Mouse (Mus musculus) layer of hippocampus, adult 9-10 months (tissue): ENCODE results near the gene Atp4a.
A peak's percentile ranks its signal among the peaks of the same experiment; 100 is the strongest.

Source experiments
- DNase-seq: peaks from one replicate; pipeline ENCODE4 v3.0.0; 2022; ENCODE audit warnings: low spot score

Gene Atp4a

GRCm38 (mm10) chr7:30711942-30712341 is at the start of gene Atp4a:
TSS of gene Atp4a (plus strand) at chr7:30712209.
- no peak for DNase-seq

DNA sequence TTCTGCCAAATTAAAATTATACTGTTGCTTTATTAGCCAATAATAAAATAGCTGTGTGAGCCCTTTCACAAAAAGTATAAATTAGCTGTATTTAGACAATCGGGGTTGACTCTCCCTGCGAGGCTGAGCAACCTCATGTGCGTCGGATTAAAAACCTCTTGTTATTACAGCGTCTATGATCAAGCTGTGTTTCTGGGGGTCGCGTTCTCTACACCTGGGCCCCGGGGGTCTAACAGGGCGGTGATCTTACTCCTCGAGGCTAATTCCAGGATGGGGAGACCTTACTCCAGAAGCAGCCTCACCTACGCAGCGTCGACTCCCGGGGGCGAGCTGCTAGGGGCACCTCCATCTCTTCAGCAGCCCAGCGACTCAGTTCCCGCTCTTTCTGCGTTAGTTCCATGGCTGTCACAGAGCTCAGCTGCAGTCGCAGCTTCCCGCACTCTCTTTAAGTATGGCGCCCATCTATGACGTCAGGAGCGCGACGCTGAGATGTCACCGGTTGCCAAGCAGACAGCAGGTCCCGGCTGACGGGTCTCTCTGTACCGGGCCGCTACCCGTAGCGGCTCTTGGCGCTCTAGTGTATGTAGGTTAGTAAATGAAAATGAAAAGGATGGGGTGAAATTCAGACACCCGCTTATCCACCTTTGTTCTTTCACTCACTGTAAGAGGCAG is 47.3 kb upstream of the Atp4a start, which contains the start of gene Haus5:
TSS of gene Haus5 (minus strand) at position 466 of the 672 bp plus-strand sequence.
- DNase-seq, result peak; percentile 91

DNA sequence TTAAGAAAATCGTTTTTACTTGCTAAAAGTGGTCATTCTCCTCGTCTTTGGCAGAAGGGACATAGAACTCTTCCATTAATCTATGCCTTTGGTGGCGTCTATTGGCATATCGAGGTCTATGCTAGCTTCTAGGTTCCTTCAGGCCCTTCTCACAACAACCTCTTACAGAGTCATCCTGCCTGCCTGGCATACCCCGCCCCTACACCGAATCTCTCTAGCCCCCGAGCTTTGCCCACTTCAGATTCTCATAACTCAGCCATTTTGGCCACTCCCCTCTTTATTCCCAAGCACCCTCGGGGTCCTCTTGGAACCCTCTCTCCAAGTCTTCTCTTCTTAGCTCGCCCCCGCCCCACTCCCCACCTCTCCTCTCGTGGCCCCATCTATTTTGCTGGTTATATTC is 46.7 kb upstream of the Atp4a start:
- no peak for DNase-seq

- DNase-seq, result no peak
Measured at GRCm38 (mm10) chr7:30669229-30669628, 42.8 kb upstream of the Atp4a start.

DNA sequence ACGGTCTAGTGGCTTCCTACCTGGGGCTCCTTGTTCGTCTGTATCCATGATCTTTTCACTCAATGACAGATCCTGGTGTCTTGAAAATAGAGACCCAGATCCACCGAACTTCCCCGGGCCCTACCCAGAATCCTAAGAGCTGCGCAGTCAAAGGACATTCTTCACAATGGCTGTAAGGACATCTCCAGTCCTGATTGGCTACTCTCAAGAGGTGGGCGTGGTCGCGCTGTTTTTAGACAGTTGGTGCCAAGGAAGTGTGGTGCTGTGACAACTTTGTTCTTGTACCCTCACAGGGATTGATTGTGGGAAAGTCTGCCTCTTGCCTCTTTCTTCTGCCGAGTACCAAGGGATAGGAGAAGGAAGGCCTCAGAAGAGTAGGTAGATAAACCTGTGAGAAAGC is 40.5 kb upstream of the Atp4a start, which contains the start of gene Pmis2:
TSS of gene Pmis2 (minus strand) at position 126 of the 400 bp plus-strand sequence.
- no peak for DNase-seq

DNA sequence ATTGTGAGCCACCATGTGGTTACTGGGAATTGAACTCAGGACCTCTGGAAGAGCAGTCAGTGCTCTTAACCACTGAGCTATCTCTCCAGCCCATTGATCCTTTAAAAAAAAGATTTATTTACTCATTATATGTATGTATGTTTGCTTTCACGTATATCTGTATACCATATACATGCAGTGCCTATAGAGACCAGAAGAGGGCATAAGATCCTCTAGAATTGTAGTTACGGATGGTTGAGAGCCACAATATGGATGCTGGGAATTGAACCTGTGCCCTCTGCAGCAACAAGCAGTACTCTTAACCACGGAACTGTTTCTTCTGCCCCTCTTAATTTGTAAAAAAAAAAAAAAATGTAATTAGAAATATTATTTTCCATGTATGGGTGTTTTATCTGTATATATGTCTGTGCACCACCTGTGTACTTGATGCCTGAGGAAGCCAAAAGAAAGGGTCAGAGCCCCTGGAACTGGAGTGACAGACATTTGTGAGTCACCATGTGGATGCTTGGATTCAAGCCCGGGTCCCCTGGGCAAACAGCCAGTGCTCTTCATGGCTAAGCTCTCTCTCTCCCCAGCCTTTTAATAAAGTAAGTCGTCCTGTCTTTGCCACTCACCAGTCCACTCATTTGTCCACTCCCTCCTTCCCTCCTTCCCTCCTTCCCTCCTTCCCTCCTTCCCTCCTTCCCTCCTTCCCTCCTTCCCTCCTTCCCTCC is 33.6 kb upstream of the Atp4a start:
- no peak for DNase-seq

DNA sequence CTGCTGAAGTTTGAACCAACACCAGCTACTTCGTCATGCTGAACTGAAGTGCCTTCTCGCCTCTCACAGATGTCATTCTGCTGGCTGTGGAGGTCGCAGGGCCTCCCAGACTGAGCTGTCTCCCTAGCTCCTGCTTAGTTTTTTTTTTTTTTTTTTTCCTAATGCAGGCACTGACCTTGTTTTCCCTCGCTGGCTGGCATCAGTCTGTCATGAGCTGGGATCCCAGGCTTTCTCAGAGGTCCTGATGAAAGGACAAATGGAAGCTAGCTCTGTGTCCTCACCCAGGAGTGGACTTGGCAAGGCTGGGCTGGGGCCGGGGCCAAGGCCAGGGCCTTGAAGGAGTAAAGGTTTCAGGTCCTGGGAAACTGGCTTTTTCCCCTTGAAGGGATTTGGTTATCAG is 30.1 kb upstream of the Atp4a start:
- no peak for DNase-seq

- DNase-seq, result no peak
Measured at GRCm38 (mm10) chr7:30683425-30683824, 28.6 kb upstream of the Atp4a start.

DNA sequence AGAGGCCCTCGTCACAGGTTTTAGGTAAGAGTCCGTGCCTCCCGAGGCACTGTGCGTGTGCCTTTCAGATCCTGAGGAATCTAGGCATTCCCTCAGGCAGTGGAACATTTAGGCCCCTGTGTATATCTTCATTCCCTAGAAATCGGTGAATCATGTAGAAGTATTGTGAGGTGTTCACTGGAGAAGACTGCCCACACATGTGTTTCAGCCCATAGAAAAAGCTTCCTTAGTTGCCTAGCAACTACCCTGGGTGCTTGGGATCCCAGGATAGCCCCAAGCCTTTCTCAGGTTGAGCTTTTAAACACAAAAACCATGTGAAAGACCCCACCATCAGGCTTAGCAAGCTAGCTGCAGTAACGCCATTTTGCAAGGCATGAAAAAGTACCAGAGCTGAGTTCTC is 23.7 kb upstream of the Atp4a start:
- DNase-seq, result no peak

GRCm38 (mm10) chr7:30698101-30698500 is 13.9 kb upstream of the Atp4a start:
- no peak for DNase-seq

- DNase-seq, result no peak
Measured at GRCm38 (mm10) chr7:30698589-30698988, 13.4 kb upstream of the Atp4a start, which contains the start of gene 2200002J24Rik. TSS of gene 2200002J24Rik (plus strand) at chr7:30698926.

DNA sequence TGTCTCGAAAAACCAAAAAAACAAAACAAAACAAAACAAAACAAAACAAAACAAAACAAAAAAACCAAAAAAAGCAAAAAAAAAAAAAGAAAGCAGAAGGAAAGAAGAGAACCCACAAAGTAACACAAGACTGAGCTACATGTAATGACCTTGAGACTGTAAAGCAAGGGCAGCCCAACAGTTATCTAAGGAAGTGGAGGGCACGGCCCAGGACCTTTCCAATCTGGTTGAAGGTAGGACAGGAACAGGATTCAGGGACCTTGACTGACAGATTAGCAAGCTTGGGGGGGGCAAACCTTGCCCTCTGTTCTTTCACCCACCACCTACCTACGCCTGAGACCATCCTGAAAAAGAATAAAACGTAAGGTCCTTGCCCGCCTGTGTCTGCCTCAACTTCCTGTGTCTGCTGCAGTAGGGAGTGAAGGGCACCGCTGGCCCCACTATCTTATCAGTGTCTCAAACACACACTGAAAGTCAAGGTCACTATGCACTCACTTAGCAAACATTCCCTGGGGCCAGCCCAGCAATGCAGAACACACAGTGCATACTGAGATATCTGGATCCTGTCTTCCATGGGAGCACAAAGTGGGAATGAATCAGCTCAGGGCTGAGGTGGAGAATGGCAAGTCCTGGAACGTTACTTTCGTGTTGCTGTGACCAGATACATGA is 5.7 kb upstream of the Atp4a start:
- DNase-seq, result no peak

DNA sequence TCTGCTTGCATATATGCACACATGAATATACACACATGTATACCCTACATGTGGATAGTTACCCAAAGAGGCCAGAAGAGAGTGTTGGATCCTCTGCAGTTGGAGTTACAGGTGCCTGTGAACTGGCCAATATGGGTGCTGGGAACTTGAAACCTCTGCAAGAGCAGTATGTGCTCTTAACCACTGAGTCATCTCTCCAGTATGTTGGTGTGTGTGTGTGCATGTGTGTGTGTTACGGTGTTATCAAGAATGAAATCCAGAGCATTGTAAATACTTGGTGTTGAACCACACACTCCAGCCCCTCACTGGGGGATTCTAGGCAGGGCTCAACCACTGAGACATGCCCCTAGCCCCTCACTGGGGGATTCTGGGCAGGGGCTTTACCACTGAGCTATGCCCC is 4.6 kb upstream of the Atp4a start:
- DNase-seq, result no peak

DNA sequence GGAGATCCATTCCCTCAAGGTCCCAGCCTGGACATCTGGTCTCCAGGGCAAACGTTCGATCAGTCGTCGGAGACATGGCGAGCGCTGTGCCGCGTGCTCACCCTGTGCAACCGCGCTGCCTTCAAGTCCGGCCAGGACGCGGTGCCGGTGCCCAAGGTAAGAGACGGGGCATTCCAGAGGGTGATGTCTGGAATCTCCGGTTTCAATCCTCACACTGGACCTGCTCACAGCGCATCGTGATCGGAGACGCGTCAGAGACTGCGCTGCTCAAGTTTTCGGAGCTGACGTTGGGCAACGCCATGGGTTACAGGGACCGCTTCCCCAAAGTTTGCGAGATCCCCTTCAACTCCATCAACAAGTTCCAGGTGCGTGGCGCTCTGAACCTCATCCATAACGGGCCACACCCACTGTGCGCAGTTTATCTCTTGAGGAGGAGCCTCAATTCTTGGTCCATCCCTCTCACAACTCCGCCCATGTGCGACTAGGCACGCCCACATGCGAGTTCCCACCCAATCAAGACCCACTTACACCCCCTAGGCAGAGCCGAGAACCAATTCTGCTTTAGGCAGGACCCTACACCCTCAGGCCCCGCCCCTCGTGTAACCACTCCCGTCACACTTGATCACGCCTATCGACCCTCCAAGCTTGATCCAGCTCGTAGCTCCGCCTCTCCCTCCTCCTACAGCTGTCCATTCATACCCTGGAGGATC is 5.2 kb downstream of the Atp4a start:
- DNase-seq, result no peak

DNA sequence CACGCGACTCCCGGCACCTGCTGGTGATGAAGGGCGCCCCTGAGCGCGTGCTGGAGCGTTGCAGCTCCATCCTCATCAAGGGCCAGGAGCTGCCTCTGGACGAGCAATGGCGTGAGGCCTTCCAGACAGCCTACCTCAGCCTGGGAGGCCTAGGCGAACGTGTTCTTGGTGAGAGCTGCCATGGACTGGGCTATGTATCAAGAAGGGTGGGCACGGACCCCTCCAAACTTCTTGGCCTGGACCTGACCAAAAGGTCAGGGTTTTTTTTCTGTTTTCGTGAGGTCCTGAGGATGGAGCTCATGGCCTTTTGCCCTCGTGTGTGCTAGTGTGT is 5.7 kb downstream of the Atp4a start:
- DNase-seq, result no peak

DNA sequence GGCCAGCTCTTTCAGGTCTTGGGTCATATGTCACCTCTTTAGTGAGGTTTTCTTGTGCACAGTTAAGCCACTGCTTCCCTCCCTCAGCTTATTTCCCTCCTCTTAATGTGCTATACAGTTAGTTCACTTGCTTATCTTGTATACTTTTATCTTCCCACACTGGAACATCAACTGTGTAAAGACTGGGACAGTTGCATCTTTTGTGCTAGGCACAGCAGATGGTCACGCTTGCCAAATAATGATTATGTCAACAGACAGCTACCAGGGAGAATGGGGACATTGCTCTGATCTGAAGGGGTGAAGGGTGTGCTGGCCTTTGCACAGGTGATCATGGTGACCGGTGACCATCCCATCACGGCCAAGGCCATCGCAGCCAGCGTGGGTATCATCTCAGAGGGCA is 7.7 kb downstream of the Atp4a start:
- DNase-seq, result no peak

DNA sequence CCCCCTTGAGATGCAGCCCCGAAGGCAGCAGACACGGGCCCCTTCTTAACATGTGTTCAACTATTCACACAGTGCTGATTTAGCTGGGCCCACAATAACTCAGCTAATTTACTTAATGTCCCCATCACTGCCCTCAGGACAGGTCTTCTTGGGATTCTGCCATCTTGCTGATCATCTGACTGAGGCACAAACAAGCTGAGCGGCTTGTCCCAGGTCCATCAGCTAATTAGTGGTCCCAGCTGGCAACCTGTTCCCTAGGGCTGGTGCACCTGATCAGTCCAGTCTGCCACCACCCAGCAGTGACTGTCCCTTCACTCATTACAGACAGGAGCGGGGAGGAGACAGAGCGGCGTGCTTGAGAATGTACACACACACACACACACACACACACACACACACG is 9.3 kb downstream of the Atp4a start:
- no peak for DNase-seq

GRCm38 (mm10) chr7:30723274-30723953 is 11.4 kb downstream of the Atp4a start:
- DNase-seq, result no peak

DNA sequence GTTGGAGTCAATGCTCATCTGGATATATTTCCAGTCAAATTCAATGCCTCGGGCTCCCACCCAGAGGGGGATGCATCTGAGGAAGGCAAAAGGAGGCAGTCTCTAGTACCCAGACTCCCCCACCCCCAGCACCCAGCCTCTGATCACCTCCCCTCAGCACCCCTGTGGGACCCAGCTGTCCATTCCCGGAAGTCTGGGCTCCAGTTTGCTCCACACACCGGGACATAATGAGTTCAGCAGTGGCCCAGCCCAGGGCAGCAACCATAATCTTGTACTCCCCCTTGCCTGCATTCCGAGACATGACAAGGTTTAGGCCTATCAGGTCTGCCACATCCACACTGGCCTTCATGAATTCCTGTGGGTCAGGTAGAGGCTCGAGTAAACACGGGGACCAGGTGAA is 16.2 kb downstream of the Atp4a start:
- no peak for DNase-seq

DNA sequence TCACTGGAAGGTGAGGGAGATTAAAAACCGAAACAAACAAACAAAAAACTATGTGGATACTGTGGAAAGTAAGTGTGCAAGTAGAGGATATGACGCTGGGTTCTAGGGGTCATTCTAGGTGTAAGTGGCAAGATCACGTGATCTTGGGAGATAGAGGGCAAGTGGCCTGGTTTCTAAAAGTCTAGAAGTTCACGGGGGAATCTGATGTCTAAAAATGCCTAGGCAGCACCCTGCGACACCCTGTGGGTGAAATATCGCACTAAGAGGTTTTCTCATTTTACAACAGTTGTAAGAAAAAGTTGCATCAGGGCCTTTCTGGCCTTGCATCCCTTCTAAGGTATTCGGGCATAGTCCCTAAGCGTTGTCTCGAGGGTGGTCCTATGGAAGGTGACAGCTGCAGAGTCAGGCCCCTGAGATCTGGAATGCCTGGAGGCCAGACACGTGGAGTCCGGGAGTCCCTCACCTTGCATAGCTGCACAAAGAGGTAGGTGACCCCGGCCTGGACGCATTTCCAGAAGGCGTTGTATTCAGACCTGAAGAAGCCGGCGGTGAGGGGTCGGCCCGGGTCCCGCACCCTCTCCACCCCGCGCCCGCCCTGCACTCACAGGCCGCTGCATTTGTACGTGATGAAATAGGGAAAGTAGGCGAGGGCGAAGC is 16.9 kb downstream of the Atp4a start:
- no peak for DNase-seq

GRCm38 (mm10) chr7:30729396-30730063 is 17.5 kb downstream of the Atp4a start, which contains the start of gene Tmem147:
TSS of gene Tmem147 (minus strand) at chr7:30729540.
- DNase-seq, result peak; percentile 84
